Mouse (Mus musculus) forebrain, embryonic 16.5 days (tissue): ENCODE measurements at regions not wholly inside any gene's neighbourhood (a gene's known extent, or its start where the extent isn't known, plus 50 kb on each side); places are given as distances from the start of the nearest gene placed in this dataset.

ENCODE experiments used
- ATAC-seq: fragments of 200-750 bp; cut with Nextera tagmentation; 2 replicates; pipeline ENCODE4 v1.8.0; 2017; ENCODE audit warnings: mild to moderate bottlenecking, moderate library complexity
- H3K27ac ChIP-seq: fragments of 300-500 bp; sonication (generic); 2 replicates; pipeline ENCODE4 v1.5.1; 2014; ENCODE audit warnings: low read length, control low read depth
- H3K27me3 ChIP-seq: fragments of 300-500 bp; sonication (generic); replicated peaks from 2 replicates; pipeline ENCODE4 v1.6.1; 2014; ENCODE audit warnings: low read length; ENCODE audit not compliant: control insufficient read depth, insufficient read depth
- H3K36me3 ChIP-seq: fragments of 300-500 bp; sonication (generic); 2 replicates; pipeline ENCODE4 v1.6.1; 2014; ENCODE audit not compliant: control insufficient read depth, insufficient read depth
- H3K4me1 ChIP-seq: fragments of 300-500 bp; sonication (generic); replicated peaks from 2 replicates; pipeline ENCODE4 v1.6.1; 2014; ENCODE audit warnings: low read length; ENCODE audit not compliant: control insufficient read depth, insufficient read depth
- H3K4me2 ChIP-seq: fragments of 300-500 bp; sonication (generic); 2 replicates; pipeline ENCODE4 v1.6.1; 2014; ENCODE audit warnings: mild to moderate bottlenecking, low read length, control low read depth
- H3K4me3 ChIP-seq: fragments of 300-500 bp; sonication (generic); replicated peaks from 2 replicates; pipeline ENCODE4 v1.5.1; 2014; ENCODE audit warnings: mild to moderate bottlenecking, low read length, control low read depth
- H3K9ac ChIP-seq: fragments of 300-500 bp; sonication (generic); replicated peaks from 2 replicates; pipeline ENCODE4 v1.6.1; 2014; ENCODE audit warnings: low read depth, low read length, control low read depth
- H3K9me3 ChIP-seq: fragments of 300-500 bp; sonication (generic); 2 replicates; pipeline ENCODE4 v1.6.1; 2016; ENCODE audit warnings: low read length; ENCODE audit not compliant: control insufficient read depth
- WGBS: fragments of 180-500 bp; shearing (Covaris S2); extraction: QIAGEN DNeasy Blood & Tissue Kit; methylation state at CpG from one replicate; pipeline ENCODE4 v1.1.7; 2014; 5-methylcytosine and 5-hydroxymethylcytosine counted together

DNA sequence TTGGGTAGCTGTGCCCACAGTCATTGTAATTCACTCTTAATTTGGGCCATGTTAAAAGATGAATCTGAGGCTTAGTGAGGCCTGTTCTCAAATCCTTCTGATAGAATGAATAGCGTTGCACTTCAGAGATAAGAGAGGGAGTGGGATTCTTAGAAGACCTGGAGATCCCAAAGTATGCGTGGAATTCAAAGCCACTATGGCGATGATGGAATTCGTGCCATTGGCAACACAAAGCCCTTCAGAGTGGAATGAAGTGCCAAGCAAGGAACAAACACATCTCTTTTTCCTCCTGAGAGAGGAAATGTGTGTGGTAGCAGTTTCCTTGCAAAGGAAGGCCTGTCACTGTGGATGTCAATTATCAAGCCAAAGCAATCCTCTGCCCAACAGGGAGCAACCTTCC is 248.3 kb upstream of the Rnf32 start:
- H3K9ac ChIP-seq: no peak overlapping the region
- no peak overlapping the region for H3K27ac ChIP-seq
- H3K27me3 ChIP-seq: no peaks in the 10 kb centered on the region
- WGBS: 74% methylated on average over 4 of the region's 4 CpGs
- H3K4me1 ChIP-seq: no peaks in the 10 kb centered on the region
- H3K4me2 ChIP-seq: no peak overlapping the region
- H3K36me3 ChIP-seq: no peaks in the 10 kb centered on the region
- no peak for ATAC-seq
- no peak overlapping the region for H3K4me3 ChIP-seq
- no peaks in the 10 kb centered on the region for H3K9me3 ChIP-seq

DNA sequence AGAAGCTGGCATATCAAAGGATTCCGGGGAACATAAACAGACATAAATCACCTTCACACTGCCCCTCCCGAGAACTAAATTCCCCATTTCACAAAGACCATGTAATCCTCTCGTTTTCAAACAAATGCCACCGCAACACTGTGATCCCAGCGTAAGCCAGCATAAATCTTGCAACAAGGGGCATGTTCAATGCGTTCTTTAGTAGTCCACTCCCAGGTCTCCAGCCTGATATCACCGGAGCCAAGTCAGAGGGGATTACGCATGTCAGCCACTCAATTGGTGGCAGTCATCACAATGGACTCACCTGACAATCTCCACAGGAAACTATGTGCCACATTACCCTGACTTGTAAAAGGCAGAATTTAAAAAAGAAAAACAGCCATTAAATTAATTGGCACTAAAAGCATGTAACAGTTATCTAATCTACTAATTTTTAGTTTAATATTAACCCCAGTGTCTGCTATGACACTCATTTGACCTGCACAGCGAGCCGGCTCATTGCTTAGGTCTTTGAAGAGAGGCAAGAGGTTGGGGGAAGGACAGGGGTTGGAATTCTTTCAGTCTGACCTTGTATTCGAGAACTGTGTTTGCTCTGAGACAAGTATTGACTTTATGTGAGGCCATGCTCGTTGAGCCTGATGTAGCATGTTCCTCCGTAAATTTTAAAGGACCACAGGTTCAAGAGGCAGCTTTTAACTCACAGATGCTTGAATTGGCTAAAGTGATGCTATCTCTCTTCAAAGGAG is 252.0 kb upstream of the Rnf32 start:
- no peak overlapping the region for H3K9ac ChIP-seq
- no peak overlapping the region for H3K4me2 ChIP-seq
- no peak overlapping the region for H3K27ac ChIP-seq
- no peaks in the 10 kb centered on the region for H3K36me3 ChIP-seq
- ATAC-seq: no peak
- no peaks in the 10 kb centered on the region for H3K27me3 ChIP-seq
- 44% methylated on average over 13 of the region's 13 CpGs for WGBS
- no peak overlapping the region for H3K4me3 ChIP-seq
- H3K9me3 ChIP-seq: no peaks in the 10 kb centered on the region
- H3K4me1 ChIP-seq: peaks cover 4% of the 10 kb centered on the region; the same call in 1 of the 2 replicates

DNA sequence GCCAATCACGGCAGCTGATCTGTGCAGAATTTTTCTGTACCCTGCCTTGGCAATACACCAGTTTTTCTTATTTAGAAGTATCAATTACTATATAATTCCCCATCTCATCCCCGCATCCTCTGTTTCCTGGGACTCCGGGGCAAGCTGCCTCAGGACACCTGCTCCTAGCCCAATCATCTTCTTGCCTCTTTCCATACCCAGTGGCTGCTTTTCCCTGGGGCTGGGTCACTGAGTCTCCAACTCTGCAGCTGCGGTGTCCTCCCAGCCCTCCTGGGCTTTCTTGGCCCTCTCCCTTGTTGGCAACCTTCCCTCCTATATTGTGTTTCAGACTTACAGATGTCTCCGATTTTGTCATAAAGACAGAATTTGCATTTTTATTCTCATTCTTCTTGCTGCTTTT is 254.8 kb upstream of the Rnf32 start:
- Histone ChIP-seq H3K9me3 (no peaks in the 10 kb centered on the region), H3K27me3 (no peaks in the 10 kb centered on the region), H3K27ac (no peak overlapping the region; the same call in 1 of the 2 replicates), H3K36me3 (no peaks in the 10 kb centered on the region), H3K9ac (no peak overlapping the region), H3K4me3 (no peak overlapping the region), H3K4me1 (peaks cover 4% of the 10 kb centered on the region; the same call in 1 of the 2 replicates), H3K4me2 (no peak overlapping the region)
- WGBS: 66% methylated on average over 5 of the region's 5 CpGs
- no peak for ATAC-seq

DNA sequence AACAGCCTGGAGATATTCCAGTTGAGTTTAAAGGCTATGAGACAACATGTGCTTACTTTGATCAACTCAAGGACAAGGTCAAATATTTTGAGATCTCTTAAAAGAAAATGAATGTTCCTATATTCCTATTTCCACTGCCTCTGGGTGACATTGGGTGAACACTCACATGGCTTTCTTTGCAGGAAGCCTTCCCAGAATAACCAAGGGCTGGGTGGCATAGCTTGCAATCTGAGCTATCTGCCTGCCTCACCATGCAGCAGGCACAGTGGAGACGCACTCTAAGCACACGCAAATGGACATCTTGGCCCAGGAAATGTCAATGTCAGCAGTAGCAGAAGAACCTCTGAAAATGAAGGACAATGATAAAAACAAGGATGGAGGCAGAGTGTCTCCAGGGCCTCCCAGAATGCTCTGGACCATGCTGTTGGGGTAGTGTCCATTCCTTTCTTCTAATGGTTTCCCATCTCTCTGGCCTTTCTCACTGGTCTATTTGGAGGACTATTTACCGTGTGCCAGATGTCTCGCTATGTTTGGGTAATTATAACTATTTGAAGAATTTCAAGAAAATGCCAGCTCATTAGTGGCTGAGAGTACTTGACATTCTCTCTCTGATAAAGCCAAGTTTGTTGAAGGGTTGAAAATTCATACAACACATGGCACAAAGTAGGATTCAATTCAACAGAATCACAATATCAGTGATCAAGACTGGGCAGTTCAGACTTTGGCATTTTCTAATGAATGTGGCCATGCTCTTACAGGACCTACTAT is 276.3 kb upstream of the Rnf32 start:
- 89% methylated on average over 4 of the region's 4 CpGs for WGBS
- H3K4me3 ChIP-seq: no peak overlapping the region
- H3K4me2 ChIP-seq: no peak overlapping the region
- H3K4me1 ChIP-seq: no peaks in the 10 kb centered on the region
- no peaks in the 10 kb centered on the region for H3K9me3 ChIP-seq
- no peak for ATAC-seq
- no peaks in the 10 kb centered on the region for H3K27me3 ChIP-seq
- no peak overlapping the region for H3K27ac ChIP-seq
- H3K9ac ChIP-seq: no peak overlapping the region
- no peaks in the 10 kb centered on the region for H3K36me3 ChIP-seq

DNA sequence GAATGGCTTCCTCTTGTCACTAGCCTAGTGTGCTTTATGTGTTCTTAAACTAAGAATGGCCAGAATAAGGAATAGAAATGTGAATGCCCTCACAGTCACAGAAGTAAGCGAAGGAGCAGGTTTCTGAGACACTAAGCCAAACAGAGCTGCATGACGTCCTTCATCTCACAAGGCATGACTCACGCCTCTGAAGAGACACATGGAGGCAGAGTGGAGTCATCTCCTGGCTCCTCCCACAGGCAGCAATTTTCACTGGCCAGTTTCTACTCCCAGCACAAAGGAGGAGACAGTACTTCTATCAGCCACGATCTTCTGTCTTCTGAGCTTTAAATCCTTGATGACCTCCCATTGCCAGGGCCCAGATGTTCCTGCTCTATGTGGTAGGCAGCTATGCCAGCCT is 291.3 kb upstream of the Rnf32 start:
- no peak overlapping the region for H3K27ac ChIP-seq
- 48% methylated on average over 4 of the region's 4 CpGs for WGBS
- no peaks in the 10 kb centered on the region for H3K9me3 ChIP-seq
- H3K4me1 ChIP-seq: no peaks in the 10 kb centered on the region
- H3K27me3 ChIP-seq: no peaks in the 10 kb centered on the region
- H3K4me2 ChIP-seq: no peak overlapping the region
- no peak for ATAC-seq
- no peak overlapping the region for H3K9ac ChIP-seq
- no peaks in the 10 kb centered on the region for H3K36me3 ChIP-seq
- H3K4me3 ChIP-seq: no peak overlapping the region

DNA sequence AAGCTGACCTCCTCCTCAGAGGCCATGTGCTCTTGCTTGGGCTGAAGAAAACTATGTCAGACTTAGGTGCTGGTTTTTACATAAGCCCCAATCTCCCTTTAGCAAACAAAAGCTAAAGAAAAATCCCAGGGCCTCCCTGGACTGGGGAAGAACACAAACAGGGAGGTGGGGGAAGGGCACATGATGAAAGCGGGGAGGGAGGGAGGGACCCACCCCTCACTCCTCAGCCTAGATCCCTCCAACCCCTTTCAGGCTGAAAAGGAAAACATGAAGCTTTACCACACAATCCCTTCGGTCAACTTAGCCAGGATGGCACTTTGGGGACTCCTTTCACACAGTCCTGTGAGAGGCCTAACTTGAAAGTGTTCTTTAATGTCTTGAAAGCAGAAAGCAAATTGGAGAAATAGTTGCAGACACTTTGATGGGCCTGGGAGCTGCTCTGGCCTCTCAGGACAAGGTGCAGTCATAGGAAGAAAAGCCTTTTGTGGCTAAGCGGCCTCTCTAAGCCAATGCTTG is 291.9 kb upstream of the Rnf32 start:
- Histone ChIP-seq H3K27me3 (no peaks in the 10 kb centered on the region), H3K9me3 (no peaks in the 10 kb centered on the region), H3K4me1 (no peaks in the 10 kb centered on the region), H3K9ac (no peak overlapping the region), H3K4me3 (no peak overlapping the region), H3K27ac (no peak overlapping the region), H3K36me3 (no peaks in the 10 kb centered on the region), H3K4me2 (no peak overlapping the region)
- WGBS: 16% methylated on average over 2 of the region's 3 CpGs
- ATAC-seq: no peak

DNA sequence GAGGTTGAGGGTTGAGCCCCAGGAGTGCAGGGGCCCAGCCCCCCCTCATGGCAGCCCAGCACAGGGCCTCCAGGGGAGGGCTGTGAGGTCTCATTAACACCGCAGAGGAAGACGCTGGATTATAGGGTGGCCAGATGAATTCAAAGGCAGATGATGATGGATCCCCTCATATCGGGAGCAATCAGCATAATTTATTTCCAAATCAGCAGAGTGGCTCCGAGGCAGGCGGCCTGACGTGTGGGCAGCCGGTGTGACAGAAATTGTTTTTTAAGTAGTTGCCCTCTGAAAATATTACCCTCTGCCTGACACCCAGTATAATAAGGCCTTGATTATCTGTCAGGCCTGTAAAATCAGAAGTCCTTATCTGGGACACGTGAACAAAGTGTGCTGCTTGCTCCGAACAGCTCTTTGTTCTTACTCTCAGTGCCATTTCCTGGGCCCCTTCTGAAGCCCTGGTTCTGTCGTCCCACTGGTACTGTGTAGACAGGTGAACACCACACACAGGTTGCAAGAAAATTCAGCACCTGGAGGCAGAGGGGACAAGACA is 303.0 kb upstream of the Rnf32 start:
- no peak overlapping the region for H3K9ac ChIP-seq
- WGBS: 36% methylated on average over 10 of the region's 10 CpGs

DNA sequence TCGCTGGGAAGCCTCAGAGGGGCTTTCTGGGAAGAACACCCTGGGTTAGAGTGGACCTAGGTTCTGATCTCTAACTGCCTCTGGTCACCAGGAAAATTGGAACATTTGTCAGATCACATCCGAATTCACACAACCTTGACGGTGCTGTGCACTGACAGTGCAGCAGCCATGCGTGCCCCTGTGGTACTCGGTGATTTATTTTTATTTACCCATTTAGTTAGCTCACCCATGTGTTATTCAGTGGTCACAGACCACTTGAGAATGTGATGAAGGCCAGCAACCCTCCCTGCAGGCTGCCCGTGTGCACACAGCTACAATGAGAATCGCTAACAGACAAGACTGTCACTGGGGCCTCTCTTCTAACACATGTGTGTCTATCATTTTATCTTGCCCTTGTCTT is 303.8 kb upstream of the Rnf32 start:
- no peak overlapping the region for H3K27ac ChIP-seq
- no peak for ATAC-seq
- no peaks in the 10 kb centered on the region for H3K9me3 ChIP-seq
- H3K9ac ChIP-seq: no peak overlapping the region
- no peaks in the 10 kb centered on the region for H3K36me3 ChIP-seq
- H3K4me1 ChIP-seq: peaks cover 6% of the 10 kb centered on the region; the same call in 1 of the 2 replicates
- H3K27me3 ChIP-seq: no peaks in the 10 kb centered on the region
- no peak overlapping the region for H3K4me2 ChIP-seq
- WGBS: 79% methylated on average over 7 of the region's 7 CpGs
- H3K4me3 ChIP-seq: no peak overlapping the region

More for the DNA sequence above, 303.0 kb upstream of the Rnf32 start:
- peak; percentile 75; the same call in 1 of the 2 replicates for ATAC-seq
- Histone ChIP-seq H3K4me2 (no peak overlapping the region), H3K27ac (no peak overlapping the region), H3K27me3 (no peaks in the 10 kb centered on the region), H3K9me3 (no peaks in the 10 kb centered on the region), H3K4me3 (no peak overlapping the region), H3K4me1 (peaks cover 6% of the 10 kb centered on the region; the same call in 1 of the 2 replicates), H3K36me3 (no peaks in the 10 kb centered on the region)

DNA sequence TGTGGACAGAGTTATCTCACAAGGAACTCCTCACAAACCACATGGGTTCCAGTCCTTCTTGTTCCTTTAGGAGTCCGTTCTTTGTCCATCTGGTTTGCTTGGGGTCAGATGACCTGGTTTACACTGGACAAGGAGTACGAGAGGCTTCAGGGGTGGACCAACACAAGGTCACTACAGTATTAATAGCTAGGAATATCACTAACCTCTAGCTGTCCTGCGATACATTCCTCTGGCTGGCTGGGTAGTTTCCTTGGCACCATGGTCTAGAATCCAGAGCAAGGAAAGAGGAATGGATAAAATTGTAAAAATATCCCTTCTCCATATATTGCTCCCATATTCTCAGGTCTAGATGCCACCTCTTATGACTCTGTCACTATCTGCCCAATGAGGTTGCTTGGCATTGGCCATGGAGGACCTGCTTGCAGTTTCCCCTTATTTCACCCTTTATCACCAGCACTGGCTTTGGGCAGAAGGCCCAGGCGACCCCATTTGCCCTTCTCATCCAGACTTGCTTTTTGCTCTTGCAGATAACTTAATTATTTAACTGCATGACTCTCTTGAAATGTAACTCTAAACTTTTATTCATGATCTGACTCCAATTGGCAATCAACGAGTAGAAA is 310.9 kb upstream of the Rnf32 start:
- no peaks in the 10 kb centered on the region for H3K27me3 ChIP-seq
- WGBS: 87% methylated on average over 5 of the region's 5 CpGs
- no peak overlapping the region for H3K27ac ChIP-seq
- no peak overlapping the region for H3K9ac ChIP-seq
- no peaks in the 10 kb centered on the region for H3K9me3 ChIP-seq
- H3K4me3 ChIP-seq: no peak overlapping the region
- no peak for ATAC-seq
- no peaks in the 10 kb centered on the region for H3K4me1 ChIP-seq
- H3K4me2 ChIP-seq: no peak overlapping the region
- H3K36me3 ChIP-seq: no peaks in the 10 kb centered on the region
